Mouse (Mus musculus) megakaryocyte progenitor cell, adult 5-6 weeks (primary cell): ENCODE measurements around the gene Krtap7-1. TPM values are rescaled to one million over a fixed set of nuclear protein-coding genes. Genes with fewer than 3 reads are reported as not detected.

Source experiments
- total RNA-seq, 2 experiments: library from RNA; stranded (forward) in 1 of 2; stranded (reverse) in 1 of 2; fragments of 157-497, 149-512 nt in 1 of 2; fragments of 200-1000 nt in 1 of 2; gene quantifications; 2 replicates each; pipeline versions ENCODE4 v1.2.3 to v1.2.4; 2015 to 2017

The Krtap7-1 gene
- total RNA-seq, 2 experiments from 2014 or later = not detected

Other genes starting within 250 kb of the Krtap7-1 start
- gene Krtap21-1, start 104.5 kb downstream of the Krtap7-1 start, total RNA-seq (2015) = not detected in 2 replicates
- gene Krtap21-1, start 104.5 kb downstream of the Krtap7-1 start, total RNA-seq (2017) = not detected in 2 replicates
- not detected in 2 replicates for gene Krtap6-2, start 88.2 kb downstream of the Krtap7-1 start, total RNA-seq (2015)
- not detected in 2 replicates for gene Krtap6-2, start 88.2 kb downstream of the Krtap7-1 start, total RNA-seq (2017)
- gene Krtap8-1, start 20.4 kb downstream of the Krtap7-1 start, total RNA-seq (2015) = not detected in 2 replicates
- gene Krtap8-1, start 20.4 kb downstream of the Krtap7-1 start, total RNA-seq (2017) = not detected in 2 replicates
- gene Krtap11-1, start 62.9 kb upstream of the Krtap7-1 start, total RNA-seq (2015) = not detected in 2 replicates
- gene Krtap11-1, start 62.9 kb upstream of the Krtap7-1 start, total RNA-seq (2017) = not detected in 2 replicates